Mouse (Mus musculus) lung, adult 2 months (tissue): ENCODE measurements around the gene Sigmar1.

Experiments used
- CTCF ChIP-seq: fragments of 200-500 bp; IDR thresholded peaks from 2 replicates; pipeline ENCODE4 v1.5.1; 2011; ENCODE audit warnings: mild to moderate bottlenecking, low read length, control low read depth; ENCODE audit not compliant: insufficient read depth
- POLR2A ChIP-seq: fragments of 200-500 bp; IDR thresholded peaks from 2 replicates; pipeline ENCODE4 v1.6.1; 2011; ENCODE audit warnings: low read depth, mild to moderate bottlenecking, control low read depth, low read length, borderline replicate concordance; ENCODE audit errors: extremely low read depth

DNA sequence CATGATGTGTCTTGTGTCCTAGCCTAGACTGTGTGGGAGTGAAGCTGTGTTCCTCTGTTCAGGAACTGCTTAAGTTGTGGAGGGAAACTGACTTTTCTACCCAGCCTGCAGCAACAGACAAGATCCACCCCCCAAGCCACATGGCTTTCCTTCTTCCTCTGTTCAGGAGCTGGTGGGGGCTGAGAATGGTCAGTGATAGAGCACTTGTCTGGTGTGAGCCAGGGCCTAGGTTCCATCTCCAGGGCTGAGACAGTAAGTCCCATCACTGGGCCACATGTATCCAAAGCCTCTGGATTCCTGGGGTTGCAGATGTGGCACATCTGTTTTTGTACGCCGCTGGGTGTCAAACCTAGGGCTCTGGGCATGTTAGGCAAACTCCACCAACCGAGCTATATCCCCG, 5.0 kb upstream of the Sigmar1 start:
- TF ChIP-seq CTCF, result no peak
- no peak for TF ChIP-seq POLR2A
